Mouse (Mus musculus): ENCODE measurements around the gene Cand2. TPM values are rescaled to one million over a fixed set of nuclear protein-coding genes. Genes with fewer than 3 reads are reported as not detected.
A peak's percentile ranks its signal among the peaks of the same experiment; 100 is the strongest.

Gene Cand2
- polyA plus RNA-seq, 1 experiment from 2014 or later = 49.8 TPM

DNA sequence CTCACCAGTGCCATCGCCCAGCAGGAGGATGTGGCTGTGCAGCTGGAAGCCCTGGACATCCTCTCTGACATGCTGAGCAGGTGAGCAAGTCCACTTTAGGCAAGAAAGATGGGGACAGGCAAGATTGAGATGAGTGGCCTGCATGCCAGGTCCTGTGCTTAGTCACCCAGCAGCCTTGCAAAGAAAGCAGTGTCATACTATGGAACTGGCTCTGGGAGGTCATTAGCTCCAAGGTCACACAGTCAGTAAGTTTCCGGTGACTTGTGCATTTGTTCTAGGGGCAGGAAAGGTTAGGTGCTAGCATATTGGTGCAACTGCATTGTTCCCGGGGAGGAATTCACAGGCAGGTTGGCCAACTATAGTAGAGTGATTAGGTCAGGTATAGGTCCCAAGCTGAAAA lies 8.4 kb downstream of the Cand2 start:
- H3K9me3 ChIP-seq (ENCODE audit: control insufficient read depth, low read length) = no peaks in the 10 kb centered on the region
- H3K4me1 ChIP-seq (replicated peaks; ENCODE audit: control insufficient read depth, insufficient read depth, low read length) = no peaks in the 10 kb centered on the region
- no peak overlapping the region for H3K27ac ChIP-seq (ENCODE audit: low read depth, low read length)
- H3K4me2 ChIP-seq (ENCODE audit: low read depth, low read length, severe bottlenecking) = no peak overlapping the region
- 94% methylated on average over 3 of the region's 3 CpGs for WGBS
- no peak for DNase-seq (ENCODE audit: low spot score)
- H3K36me3 ChIP-seq (ENCODE audit: control insufficient read depth, insufficient read depth, low read length) = peaks cover 22% of the 10 kb centered on the region
- no peak overlapping the region for H3K9ac ChIP-seq (ENCODE audit: low read length)
- H3K27me3 ChIP-seq (ENCODE audit: control insufficient read depth, insufficient read depth, low read length) = no peaks in the 10 kb centered on the region
- H3K4me3 ChIP-seq (ENCODE audit: low read depth, low read length) = no peak overlapping the region
- ATAC-seq (replicated peaks; ENCODE audit: low FRiP score) = no peak

DNA sequence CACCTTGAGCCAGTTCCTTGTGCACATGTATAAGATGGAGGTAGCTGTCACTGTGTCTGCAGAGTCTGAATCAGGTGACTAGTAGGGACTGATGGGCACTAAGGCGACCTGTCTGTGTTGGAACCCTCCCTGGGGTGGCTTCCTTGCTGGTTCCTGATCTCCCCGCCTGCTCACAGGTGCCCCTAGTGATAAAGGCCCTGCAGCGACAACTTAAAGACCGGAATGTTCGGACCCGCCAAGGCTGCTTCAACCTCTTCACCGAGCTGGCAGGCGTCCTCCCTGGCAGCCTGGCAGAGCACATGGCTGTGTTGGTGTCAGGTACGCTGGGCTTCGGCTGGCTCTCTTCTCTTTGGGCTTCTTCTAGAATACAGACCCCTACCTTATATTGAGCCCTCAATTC lies 16.7 kb downstream of the Cand2 start:
- no peak overlapping the region for H3K4me3 ChIP-seq (ENCODE audit: low read depth, low read length)
- DNase-seq (ENCODE audit: low spot score) (no peak), ATAC-seq (replicated peaks; ENCODE audit: low FRiP score) (no peak)
- H3K27me3 ChIP-seq (ENCODE audit: control insufficient read depth, insufficient read depth, low read length) = no peaks in the 10 kb centered on the region
- WGBS = 86% methylated on average over 10 of the region's 10 CpGs
- H3K36me3 ChIP-seq (ENCODE audit: control insufficient read depth, insufficient read depth, low read length) = peaks cover 33% of the 10 kb centered on the region
- no peak overlapping the region for H3K27ac ChIP-seq (ENCODE audit: low read depth, low read length)
- no peak overlapping the region for H3K9ac ChIP-seq (ENCODE audit: low read length)
- no peak overlapping the region for H3K4me2 ChIP-seq (ENCODE audit: low read depth, low read length, severe bottlenecking)
- H3K4me1 ChIP-seq (replicated peaks; ENCODE audit: control insufficient read depth, insufficient read depth, low read length) = no peaks in the 10 kb centered on the region
- no peaks in the 10 kb centered on the region for H3K9me3 ChIP-seq (ENCODE audit: control insufficient read depth, low read length)

DNA sequence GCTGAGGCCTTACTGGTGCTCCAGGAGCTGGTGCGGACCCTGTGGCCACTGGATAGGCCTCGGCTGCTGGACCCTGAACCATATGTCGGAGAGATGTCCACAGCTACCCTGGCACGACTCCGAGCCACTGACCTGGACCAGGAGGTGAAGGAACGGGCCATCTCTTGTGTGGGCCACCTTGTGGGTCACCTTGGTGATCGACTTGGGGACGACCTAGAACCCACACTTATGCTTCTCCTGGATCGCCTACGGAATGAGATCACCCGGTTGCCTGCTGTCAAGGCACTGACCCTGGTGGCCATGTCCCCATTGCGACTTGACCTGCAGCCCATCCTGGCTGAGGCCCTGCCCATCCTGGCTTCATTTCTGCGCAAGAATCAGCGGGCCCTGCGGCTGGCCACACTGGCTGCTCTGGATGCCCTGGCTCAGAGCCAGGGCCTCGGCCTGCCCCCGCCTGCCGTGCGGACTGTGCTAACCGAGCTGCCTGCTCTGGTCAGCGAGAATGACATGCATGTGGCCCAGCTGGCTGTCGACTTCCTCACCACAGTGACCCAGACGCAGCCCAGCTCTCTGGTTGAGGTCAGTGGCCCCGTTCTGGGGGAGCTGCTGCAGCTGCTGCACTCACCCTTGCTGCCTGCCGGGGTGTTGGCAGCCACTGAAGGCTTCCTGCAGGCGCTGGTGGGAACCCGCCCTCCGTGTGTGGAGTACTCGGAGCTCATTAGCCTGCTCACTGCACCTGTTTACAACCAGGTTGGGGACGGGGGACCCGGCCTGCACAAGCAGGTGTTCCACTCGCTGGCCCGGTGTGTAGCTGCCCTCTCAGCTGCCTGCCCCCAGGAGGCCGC lies 17.7 kb downstream of the Cand2 start:
- Histone ChIP-seq H3K9me3 (ENCODE audit: control insufficient read depth, low read length) (no peaks in the 10 kb centered on the region), H3K4me2 (ENCODE audit: low read depth, low read length, severe bottlenecking) (no peak overlapping the region), H3K4me3 (ENCODE audit: low read depth, low read length) (no peak overlapping the region), H3K9ac (ENCODE audit: low read length) (no peak overlapping the region), H3K36me3 (ENCODE audit: control insufficient read depth, insufficient read depth, low read length) (peaks cover 27% of the 10 kb centered on the region), H3K27me3 (ENCODE audit: control insufficient read depth, insufficient read depth, low read length) (no peaks in the 10 kb centered on the region), H3K4me1 (replicated peaks; ENCODE audit: control insufficient read depth, insufficient read depth, low read length) (no peaks in the 10 kb centered on the region), H3K27ac (ENCODE audit: low read depth, low read length) (no peak overlapping the region)
- DNase-seq (ENCODE audit: low spot score) (no peak), ATAC-seq (replicated peaks; ENCODE audit: low FRiP score) (no peak)
- 96% methylated on average over 34 of the region's 34 CpGs for WGBS

DNA sequence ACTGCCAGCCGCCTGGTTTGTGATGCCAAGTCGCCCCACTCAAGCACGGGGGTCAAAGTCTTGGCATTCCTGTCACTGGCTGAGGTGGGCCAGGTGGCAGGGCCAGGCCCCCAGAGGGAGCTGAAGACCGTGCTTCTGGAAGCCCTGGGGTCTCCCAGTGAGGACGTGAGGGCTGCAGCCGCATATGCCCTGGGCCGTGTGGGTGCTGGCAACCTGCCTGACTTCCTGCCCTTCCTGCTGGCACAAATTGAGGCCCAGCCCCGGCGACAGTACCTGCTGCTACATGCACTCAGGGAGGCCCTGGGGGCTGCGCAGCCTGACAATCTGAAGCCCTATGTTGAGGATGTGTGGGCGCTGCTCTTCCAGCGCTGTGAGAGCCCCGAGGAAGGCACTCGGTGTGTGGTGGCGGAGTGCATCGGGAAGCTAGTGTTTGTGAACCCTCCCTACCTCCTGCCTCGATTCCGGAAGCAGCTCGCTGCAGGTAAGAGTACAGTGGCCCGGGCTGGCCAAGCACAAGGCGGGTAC lies 18.4 kb downstream of the Cand2 start:
- H3K27me3 ChIP-seq (ENCODE audit: control insufficient read depth, insufficient read depth, low read length) = no peaks in the 10 kb centered on the region
- no peak overlapping the region for H3K9ac ChIP-seq (ENCODE audit: low read length)
- H3K4me2 ChIP-seq (ENCODE audit: low read depth, low read length, severe bottlenecking) = no peak overlapping the region
- 91% methylated on average over 21 of the region's 21 CpGs for WGBS
- DNase-seq (ENCODE audit: low spot score) (no peak), ATAC-seq (replicated peaks; ENCODE audit: low FRiP score) (no peak)
- no peaks in the 10 kb centered on the region for H3K4me1 ChIP-seq (replicated peaks; ENCODE audit: control insufficient read depth, insufficient read depth, low read length)
- peaks cover 28% of the 10 kb centered on the region for H3K36me3 ChIP-seq (ENCODE audit: control insufficient read depth, insufficient read depth, low read length)
- H3K9me3 ChIP-seq (ENCODE audit: control insufficient read depth, low read length) = no peaks in the 10 kb centered on the region
- no peak overlapping the region for H3K4me3 ChIP-seq (ENCODE audit: low read depth, low read length)
- H3K27ac ChIP-seq (ENCODE audit: low read depth, low read length) = no peak overlapping the region

DNA sequence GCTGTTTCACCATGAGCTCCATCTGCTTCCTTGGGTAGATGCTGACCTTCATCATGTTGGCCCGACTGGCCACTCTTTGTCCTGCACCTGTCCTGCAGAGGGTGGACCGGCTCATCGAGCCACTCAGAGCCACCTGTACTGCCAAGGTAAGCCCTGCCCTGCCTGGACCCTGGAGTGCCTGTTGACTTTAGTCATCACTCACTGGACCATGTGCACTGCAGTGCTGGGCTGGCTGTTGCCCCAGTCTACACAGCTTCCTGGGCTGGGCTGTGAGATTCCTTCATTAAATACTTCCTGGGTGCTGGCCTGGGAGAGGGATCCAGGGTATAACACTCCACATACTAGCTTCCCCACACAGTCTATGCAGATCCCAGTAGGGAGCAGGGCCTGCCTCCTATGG lies 27.5 kb downstream of the Cand2 start:
- no peak for ATAC-seq (replicated peaks; ENCODE audit: low FRiP score)
- no peaks in the 10 kb centered on the region for H3K9me3 ChIP-seq (ENCODE audit: control insufficient read depth, low read length)

DNA sequence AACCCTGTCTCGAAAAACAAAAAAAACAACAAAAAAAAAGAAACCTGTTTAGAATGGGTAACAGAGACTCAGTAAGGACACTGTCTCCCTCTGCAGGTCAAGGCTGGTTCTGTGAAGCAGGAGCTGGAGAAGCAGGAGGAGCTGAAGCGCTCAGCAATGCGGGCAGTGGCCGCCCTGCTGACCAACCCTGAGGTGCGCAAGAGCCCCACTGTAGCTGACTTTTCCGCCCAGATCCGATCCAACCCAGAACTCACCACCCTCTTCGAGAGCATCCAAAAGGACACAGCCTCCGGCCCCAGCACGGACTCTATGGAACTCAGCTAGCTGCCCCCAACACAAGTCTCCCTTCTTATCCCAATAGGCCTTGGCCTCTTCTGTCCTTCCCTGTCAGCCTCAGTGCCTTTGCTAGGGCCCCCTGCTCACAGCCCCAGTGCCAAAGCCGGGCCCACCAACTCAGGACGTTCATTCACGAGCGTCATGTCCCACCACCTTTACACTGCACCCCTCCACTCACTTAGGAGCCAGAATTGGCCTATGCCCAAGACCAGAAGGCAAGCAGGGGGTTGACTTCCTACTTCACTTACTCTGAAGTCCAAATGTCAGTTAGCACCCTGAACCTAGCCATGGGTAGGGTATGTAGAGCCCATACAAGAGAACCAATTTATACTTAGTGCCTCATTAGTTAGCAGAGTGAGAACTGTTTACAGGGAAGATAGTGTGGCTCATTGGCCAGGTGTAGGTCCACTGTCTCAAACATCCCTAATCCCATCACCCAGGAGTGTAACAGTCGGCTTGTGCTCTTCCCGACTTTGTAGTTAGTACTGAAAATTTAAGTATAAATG lies 29.4 kb downstream of the Cand2 start:
- no peak overlapping the region for H3K4me2 ChIP-seq (ENCODE audit: low read depth, low read length, severe bottlenecking)
- ATAC-seq (replicated peaks; ENCODE audit: low FRiP score) (peak; percentile 37; the same call in 1 of the 2 replicates), DNase-seq (ENCODE audit: low spot score) (peak; percentile 82)
- WGBS = 52% methylated on average over 16 of the region's 16 CpGs
- no peaks in the 10 kb centered on the region for H3K27me3 ChIP-seq (ENCODE audit: control insufficient read depth, insufficient read depth, low read length)
- H3K4me1 ChIP-seq (replicated peaks; ENCODE audit: control insufficient read depth, insufficient read depth, low read length) = peaks cover 18% of the 10 kb centered on the region
- H3K36me3 ChIP-seq (ENCODE audit: control insufficient read depth, insufficient read depth, low read length) = peaks cover 18% of the 10 kb centered on the region
- H3K9ac ChIP-seq (ENCODE audit: low read length) = no peak overlapping the region
- no peak overlapping the region for H3K4me3 ChIP-seq (ENCODE audit: low read depth, low read length)
- no peak overlapping the region for H3K27ac ChIP-seq (ENCODE audit: low read depth, low read length)
- H3K9me3 ChIP-seq (ENCODE audit: control insufficient read depth, low read length) = no peaks in the 10 kb centered on the region

More for the DNA sequence above, 27.5 kb downstream of the Cand2 start:
- Histone ChIP-seq H3K4me1 (replicated peaks; ENCODE audit: control insufficient read depth, insufficient read depth, low read length) (peaks cover 11% of the 10 kb centered on the region), H3K27me3 (ENCODE audit: control insufficient read depth, insufficient read depth, low read length) (no peaks in the 10 kb centered on the region), H3K36me3 (ENCODE audit: control insufficient read depth, insufficient read depth, low read length) (peaks cover 19% of the 10 kb centered on the region), H3K27ac (ENCODE audit: low read depth, low read length) (no peak overlapping the region), H3K9ac (ENCODE audit: low read length) (no peak overlapping the region), H3K4me2 (ENCODE audit: low read depth, low read length, severe bottlenecking) (no peak overlapping the region), H3K4me3 (ENCODE audit: low read depth, low read length) (no peak overlapping the region)
- 95% methylated on average over 3 of the region's 3 CpGs for WGBS
- no peak for DNase-seq (ENCODE audit: low spot score)

DNA sequence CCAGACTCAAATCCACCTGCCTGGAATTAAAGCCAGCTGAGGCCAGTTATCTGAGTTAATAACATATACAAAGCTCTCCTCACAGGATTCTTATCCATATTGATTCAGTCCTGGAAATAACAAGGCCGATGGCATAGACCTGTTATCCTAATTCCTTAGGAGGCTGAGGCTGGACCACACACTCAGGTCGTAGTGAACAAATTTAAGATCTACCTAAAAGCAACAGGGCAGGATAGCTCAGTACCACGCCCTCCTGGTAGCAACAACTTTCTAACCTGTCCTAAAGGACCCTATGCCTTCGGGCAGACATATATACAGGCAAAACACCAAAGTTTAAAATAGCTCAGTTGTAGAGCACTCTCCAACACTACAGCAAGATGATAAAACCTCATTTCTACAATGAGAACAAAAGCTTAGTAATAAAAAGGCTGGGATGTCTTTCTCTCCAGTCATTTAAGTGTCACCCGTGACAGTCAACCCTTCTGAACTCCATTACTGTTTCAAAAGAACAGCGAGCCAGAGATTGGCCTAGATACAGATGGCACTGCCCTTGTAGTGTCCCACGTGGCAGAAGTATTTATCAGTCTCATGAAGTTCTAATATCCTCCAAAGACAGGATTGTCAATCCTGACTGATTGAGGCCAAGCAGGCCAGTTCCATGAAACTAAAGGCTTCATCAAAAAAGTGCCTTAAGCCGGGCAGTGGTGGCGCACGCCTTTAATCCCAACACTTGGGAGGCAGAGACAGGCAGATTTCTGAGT lies 30.3 kb downstream of the Cand2 start:
- no peak overlapping the region for H3K4me3 ChIP-seq (ENCODE audit: low read depth, low read length)
- H3K27ac ChIP-seq (ENCODE audit: low read depth, low read length) = no peak overlapping the region
- H3K4me2 ChIP-seq (ENCODE audit: low read depth, low read length, severe bottlenecking) = no peak overlapping the region
- H3K9me3 ChIP-seq (ENCODE audit: control insufficient read depth, low read length) = no peaks in the 10 kb centered on the region
- H3K4me1 ChIP-seq (replicated peaks; ENCODE audit: control insufficient read depth, insufficient read depth, low read length) = peaks cover 18% of the 10 kb centered on the region
- H3K36me3 ChIP-seq (ENCODE audit: control insufficient read depth, insufficient read depth, low read length) = peaks cover 17% of the 10 kb centered on the region
- no peak overlapping the region for H3K9ac ChIP-seq (ENCODE audit: low read length)
- no peaks in the 10 kb centered on the region for H3K27me3 ChIP-seq (ENCODE audit: control insufficient read depth, insufficient read depth, low read length)
- ATAC-seq (replicated peaks; ENCODE audit: low FRiP score) (no peak), DNase-seq (ENCODE audit: low spot score) (no peak)
- WGBS = 72% methylated on average over 10 of the region's 10 CpGs
